In genomic region chr12:34521468-34521867, GRCm38 (mm10) we compare ENCODE assay signal across 18 mouse cellular contexts.
"Had no signal": no experiment of that assay in that cellular context is flagged by ENCODE, and none has a peak within 500 bp of the region (broad histone marks: within the 10 kb centered on the region; RNA-seq: fewer than 3 reads in every experiment).

No protein-coding gene starts in this region.

- H3K4me2 ChIP-seq: limb, embryonic 15.5 days; liver, embryonic 13.5 days; lung, embryonic 15.5 days; midbrain, embryonic 11.5 days; neural tube, embryonic 13.5 days had no signal

- H3K4me3 ChIP-seq: limb, embryonic 15.5 days; liver, embryonic 13.5 days; lung, embryonic 15.5 days; megakaryocyte, embryonic 14.5 days; neural tube, embryonic 13.5 days had no signal

- H3K36me3 ChIP-seq: limb, embryonic 15.5 days; liver, embryonic 13.5 days; lung, embryonic 15.5 days; neural tube, embryonic 13.5 days had no signal

- H3K9ac ChIP-seq: limb, embryonic 15.5 days; liver, embryonic 13.5 days; liver, postnatal 0 days; lung, embryonic 15.5 days; neural tube, embryonic 13.5 days had no signal

- H3K27ac ChIP-seq: limb, embryonic 15.5 days; liver, embryonic 13.5 days; lung, embryonic 15.5 days; macrophage; neural tube, embryonic 13.5 days had no signal

- H3K27me3 ChIP-seq: limb, embryonic 15.5 days; liver, embryonic 13.5 days; lung, embryonic 15.5 days; megakaryocyte, embryonic 14.5 days; neural tube, embryonic 13.5 days had no signal

- DNase-seq: kidney, postnatal 36 days; layer of hippocampus, adult 9-11 months; layer of hippocampus, postnatal 36 days; liver, embryonic 13.5 days; liver, postnatal 0 days; lung, postnatal 14 days; retina, postnatal 1 day; right cerebral cortex, postnatal 4 days; spleen, adult 18-20 months; thymus, adult 18-20 months; thymus, postnatal 14 days had no signal

- ATAC-seq: liver, postnatal 0 days; midbrain, embryonic 16.5 days had no signal

- H3K4me1 ChIP-seq: limb, embryonic 15.5 days; liver, embryonic 13.5 days; lung, embryonic 15.5 days had no signal

- H3K9me3 ChIP-seq: limb, embryonic 15.5 days; liver, embryonic 13.5 days; lung, embryonic 15.5 days; megakaryocyte, embryonic 14.5 days; neural tube, embryonic 13.5 days had no signal
